Mouse (Mus musculus) telencephalon, adult 2 months (tissue): ENCODE measurements around the gene Nrxn2.

Experiments
- DNase-seq: peaks from one replicate; pipeline ENCODE4 v3.0.0-alpha.2; 2011; ENCODE audit warnings: low read depth, low spot score

The Nrxn2 gene

DNA sequence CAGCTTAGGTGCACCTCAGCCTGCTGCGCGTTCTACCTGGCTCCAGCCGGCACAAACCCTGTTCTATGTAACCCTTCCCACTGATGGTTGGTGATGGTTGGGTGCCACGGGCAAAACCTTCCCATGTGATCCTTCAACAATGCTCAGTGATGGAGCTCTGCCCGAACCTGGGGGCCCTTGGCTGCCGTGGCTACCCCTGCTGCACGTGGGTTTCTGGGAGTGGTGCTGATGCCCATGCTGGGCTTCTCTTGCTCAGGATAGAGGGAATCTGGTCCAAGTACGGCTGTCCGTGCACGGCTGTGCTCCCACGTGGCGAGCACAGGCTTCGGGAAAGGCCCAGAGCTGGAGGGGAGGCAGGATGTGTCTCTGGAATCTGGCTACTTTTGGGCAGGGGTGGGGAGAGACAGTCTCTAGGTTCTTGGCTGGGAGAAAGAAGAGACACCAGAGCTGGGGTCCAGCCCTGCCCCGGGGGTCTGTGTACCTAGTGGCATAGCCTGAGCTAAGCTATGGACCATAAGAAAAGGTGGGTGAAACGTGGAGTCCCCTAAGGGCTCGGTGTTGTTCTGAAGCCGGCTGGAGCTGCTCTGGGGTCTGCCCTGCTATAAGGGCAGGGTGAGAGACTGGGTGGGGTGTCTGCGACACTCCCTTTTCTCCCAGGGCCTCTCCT lies 76.1 kb downstream of the Nrxn2 start:
- DNase-seq, result no peak

DNA sequence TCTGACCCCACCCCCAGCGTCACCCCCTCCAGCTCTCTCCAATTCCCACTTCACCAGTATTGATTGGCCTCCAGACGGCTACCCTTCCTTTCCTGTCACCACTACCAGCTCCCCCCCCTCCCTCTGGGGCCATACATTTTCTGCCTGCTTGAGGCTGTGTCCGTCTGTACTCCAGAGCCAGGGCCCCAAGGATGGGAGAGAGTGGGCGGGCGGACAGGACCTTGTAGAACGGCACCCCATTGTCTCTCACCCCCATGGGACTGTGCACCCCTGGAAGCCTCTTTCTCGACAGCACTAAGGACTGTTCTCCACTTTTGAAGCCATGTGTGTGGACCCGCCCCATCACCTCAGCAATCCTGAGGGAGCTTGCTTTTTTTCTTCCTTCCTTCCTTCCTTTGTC lies 77.2 kb downstream of the Nrxn2 start:
- no peak for DNase-seq

DNA sequence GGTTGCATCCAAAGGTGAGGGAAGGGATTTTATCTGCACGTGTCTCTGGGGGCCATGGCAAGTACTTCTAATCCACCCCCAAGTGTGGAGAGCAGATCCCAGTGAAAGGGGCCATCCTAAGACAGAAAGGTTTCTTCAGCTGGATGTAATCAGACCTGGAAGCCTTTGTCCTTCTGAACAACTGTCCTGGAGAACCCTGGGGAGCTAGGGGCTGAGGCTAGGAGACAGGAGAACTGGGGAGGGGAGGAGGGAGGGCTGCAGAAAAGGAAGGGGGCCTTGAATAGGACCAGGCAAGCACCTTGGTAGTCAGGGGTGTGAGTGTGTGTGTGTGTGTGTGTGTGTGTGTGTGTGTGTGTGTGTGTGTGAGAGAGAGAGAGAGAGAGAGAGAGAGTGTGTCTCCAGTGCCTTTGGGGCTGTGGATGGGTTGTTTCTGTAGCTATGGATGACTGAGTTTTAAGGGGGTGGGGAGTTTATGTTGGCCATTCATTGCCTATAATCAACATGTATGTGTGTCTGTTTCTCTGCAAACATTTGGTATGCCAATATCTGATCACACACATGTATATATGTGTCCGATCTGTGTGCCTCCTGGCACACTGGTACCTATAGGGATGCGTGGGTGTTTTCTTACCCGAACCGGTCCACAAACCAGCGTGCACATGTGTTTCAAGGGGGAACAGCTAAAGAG lies 78.1 kb downstream of the Nrxn2 start:
- no peak for DNase-seq

DNA sequence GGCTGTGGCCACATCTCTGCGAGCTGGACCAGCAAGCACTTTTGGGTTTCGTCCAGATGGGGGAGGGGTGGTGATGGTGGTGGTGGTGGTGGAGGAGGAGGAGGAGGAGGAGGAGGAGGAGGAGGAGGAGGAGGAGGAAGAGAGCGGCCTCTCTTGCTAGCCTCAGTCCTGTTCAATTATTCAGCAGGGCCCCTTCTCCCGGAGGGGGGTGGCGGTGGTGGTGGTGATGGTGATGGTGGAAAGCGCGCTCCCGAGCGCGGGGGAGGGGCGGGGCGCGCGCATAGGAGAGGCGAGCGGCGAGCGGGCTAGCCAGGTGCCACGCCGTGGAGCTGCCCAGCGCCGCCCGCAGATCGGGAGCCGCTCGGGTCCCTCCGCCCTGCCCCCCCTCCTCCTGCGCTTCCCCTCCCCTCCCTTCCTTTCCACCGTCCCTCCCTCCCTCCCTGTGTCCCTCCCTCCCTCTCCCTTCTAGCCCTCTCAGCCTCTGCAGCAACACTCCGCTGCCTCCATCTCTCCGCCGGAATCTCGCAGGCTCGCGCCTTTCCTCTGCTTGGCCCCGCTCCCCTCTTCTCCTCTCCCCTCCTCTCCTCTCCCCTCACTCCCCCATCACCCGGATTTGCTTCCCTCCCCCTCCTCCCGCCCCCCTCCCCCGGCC lies 78.7 kb downstream of the Nrxn2 start:
- DNase-seq, result peak; percentile 63

DNA sequence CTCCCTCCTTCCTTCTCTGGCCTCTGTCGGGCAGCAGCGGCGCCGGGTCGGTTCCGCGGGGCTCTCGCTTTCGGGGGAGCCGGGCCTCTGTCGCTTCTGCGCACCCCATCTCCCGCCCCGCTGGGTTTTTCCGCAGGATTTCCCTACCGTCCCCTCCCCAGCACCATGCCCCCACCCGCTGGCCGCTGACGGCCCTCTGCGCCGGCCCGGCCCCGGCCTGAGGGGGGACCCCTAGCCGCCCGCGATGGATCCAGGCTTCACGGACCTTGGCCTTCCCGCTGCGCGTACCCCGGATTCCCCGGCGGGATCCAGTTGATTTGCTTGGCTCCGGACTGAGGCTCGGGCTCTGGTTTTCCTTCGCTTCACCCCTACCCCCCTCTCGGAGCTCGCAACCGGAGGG lies 79.3 kb downstream of the Nrxn2 start:
- DNase-seq, result no peak

DNA sequence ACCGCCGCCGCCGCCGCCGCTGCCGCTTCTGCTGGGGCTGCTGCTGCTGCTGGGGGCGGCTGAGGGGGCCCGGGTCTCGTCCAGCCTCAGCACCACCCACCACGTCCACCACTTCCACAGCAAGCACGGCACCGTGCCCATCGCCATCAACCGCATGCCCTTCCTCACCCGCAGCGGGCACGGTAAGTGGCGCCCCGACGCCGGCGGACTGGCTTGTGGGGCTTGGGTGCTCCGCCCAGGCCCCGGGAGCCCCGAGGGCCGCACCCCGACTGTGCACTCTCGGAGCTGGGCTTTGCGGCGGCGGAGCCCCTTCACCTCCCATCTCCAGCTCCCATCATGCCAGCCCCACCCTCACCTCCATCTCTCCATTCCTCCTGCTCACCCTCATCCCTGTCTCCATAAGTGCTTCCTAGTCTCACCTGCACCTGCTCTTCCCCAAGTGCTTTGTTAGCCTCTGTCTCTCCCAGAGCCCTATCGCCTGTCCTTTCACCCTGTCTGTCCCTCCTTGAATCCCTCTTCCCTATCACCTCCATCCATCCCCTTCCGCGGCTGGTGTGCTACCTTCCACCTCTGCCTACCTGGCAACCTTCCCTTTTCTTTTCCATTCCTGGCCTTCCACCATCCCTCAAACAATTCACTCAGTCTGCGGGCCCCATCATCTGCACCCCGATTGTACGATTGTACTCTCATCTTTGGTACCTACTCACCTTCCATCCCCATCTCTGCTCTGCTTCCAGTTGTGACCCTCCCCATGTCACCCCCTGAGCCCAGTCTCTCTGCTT lies 80.0 kb downstream of the Nrxn2 start:
- no peak for DNase-seq

DNA sequence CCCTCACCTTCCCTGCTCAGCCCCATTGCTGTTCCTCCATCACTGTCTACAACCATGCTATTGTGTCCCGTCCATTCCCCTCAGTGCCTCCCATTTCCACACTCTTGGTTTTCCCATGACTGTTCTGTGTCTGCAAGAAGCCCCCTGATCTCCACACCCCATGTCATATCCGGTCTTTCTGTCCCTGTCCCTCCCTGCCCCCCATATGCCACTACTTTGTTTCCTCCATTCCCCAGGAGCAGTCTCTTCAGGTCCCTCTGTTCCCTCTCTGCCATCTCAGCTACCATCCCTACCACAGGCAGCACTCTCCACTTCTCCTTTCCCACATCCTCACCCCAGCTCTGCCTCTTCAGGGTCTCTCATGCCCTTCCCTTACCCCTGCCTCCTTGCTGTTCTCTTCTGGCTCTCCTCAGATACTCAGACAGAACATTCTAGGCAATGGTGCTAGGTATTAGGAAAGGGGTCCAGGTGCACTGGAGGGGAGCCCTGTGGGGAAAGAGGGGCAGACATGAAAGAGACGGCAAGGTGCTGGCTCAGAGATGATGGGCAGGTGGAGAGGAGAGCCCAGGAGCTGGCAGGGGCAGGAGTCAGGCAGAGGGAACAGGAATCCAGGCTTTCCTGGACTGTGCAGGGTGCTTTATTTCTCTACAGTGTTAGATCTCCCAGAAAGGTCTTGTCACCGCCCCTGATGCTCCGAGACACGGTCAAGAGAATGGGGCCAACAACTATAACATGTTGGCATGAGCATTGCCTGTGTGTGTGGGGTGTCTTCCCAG lies 81.5 kb downstream of the Nrxn2 start:
- no peak for DNase-seq

DNA sequence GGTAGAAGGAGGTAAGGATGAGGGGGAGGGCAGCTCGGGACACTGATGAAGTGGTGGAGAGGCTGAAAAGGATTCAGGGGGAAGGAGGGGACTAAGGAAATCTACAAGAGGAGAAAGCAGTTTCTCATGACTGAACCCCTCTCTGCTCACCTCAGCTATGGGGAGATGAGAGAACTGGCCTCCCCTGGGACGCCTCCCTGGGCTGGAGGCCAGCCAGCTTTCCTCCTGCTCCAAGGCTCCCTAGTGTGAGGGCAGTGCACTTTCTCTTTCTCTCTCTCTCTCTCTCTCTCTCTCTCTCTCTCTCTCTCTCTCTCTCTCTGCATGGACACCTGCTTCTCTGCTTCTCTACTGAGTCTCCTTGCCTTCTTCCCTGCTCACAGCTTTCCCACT lies 82.1 kb downstream of the Nrxn2 start:
- no peak for DNase-seq

DNA sequence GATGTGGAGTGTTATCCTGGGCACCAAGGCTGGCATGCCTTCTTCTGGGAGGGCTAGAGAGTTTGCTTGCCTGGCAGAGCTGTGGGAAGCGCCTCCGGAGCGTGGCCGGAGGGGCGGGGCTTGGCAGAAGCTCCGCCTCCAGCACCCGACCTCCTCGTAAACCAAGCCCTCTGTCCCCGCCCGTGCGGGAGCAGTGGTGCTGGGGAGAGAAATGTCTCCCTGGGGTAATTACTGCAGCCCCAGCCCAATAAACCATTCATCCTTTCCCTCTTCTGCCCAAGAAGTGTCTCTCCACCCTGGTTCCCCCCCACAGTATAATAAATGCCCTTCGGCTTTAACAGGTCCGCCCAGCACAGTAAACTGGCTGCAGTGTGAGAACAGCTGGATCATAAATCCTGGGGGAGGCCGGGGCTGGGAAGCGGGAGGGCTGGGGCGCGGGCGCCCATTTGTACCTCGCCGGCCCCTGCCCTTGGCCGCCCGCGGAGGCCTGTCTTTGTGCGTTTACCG lies 83.6 kb downstream of the Nrxn2 start:
- DNase-seq, result peak; percentile 72

DNA sequence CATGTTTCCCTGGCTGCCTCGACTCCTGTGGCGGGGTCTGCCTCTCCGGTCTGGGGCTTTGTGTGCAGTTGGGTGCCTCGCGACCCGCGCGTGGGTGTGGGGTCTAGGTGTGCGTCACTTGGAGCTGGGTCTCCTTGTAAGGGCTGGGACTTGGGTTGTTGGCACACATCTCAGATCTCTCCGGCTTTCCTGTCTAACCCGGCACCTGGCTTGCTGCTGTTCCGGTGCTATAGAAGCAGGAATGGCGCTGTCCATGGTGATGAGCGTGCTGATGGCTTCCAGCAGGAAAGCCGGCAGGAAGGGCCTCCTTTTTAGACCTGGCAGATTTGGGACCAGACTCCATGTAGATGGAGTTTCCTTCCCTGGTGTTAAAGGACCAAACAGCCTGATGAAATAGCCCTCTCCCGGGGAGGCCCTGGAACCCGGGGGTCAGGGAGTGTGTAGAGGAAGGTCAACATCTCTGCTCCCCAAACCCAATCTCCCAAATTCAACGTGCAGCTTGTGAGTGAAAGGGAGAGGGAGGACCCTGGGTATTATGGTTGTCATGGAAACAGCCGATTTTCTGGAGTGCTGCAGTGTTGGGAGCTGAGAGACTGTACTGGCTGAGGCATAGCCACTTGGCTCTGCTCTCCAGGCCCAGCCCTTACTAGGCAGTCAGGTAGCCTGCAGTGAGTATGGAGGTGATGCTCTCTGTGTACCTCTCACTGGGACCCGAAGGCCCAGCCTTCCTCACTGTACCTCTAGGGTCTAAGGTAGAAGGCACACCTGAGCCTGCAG lies 84.2 kb downstream of the Nrxn2 start:
- DNase-seq, result peak; percentile 87

DNA sequence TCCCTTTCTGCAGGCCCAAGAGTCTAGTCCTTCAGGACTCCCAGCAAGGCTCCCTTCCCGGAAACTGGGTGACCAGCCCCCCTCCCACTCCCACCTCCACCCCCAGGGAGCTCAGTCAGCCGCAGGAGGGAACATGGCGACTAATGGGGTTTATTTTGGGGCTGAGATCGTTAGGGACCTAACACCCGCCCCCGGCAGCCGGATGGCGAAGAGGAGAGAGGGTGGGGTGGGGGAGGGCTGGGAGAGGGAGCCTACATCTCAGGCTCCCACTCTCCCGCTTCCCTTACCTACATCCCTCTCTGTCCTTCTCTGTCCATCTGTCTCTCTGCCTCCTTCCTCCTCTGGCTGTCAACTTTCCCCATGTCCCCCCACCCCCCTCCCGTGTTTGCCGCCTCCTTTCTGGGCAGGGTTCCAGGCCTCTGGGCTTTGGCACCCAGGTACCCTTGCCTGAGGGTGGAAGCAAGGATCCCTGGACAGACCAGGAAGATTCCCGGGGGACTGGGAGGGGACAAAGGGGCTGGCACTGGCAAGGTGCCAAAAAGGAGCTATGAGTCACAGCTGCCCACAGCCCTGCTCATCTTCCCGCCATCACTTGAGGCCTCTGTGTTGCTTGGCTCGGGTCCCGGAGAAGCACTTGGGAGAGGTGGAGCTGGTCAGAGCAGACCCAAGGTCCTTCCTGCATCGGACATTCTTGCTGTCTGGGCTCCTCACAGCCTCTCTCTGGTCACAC lies 85.6 kb downstream of the Nrxn2 start:
- DNase-seq, result peak; percentile 88

DNA sequence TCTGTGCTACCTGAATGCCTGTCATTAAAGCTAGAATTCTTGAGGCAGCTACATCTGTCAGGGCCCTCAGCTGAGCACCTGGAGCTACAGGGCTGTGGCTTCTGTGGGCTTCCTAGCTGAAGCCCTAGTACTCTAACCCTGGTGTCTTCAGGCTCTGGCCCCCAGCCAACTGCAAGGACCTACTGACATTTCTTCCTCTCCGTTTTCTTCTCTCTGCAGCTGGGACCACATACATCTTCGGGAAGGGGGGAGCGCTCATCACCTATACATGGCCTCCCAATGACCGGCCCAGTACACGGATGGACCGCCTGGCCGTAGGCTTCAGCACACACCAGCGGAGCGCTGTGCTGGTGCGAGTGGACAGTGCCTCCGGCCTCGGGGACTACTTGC lies 86.1 kb downstream of the Nrxn2 start:
- no peak for DNase-seq

DNA sequence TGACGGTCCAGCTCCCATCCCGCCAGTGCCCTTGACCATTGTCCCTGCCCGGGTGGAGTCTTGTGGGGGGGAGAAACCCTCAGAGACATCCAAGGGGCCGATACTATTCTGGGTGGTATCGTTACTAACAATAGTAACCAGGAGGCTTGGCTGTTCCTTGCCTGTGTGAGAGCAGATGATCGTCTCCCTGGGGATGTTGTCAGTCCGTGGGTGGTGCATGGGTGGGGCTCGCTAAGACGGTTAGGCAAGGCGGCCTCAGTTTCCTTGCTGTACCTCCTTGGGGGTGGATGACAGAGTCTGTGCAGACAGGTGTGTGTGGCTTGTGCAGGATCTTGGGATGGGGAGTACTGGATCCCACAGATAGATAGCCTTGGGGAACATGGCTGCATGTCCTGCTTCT lies 88.9 kb downstream of the Nrxn2 start:
- peak; percentile 81 for DNase-seq

DNA sequence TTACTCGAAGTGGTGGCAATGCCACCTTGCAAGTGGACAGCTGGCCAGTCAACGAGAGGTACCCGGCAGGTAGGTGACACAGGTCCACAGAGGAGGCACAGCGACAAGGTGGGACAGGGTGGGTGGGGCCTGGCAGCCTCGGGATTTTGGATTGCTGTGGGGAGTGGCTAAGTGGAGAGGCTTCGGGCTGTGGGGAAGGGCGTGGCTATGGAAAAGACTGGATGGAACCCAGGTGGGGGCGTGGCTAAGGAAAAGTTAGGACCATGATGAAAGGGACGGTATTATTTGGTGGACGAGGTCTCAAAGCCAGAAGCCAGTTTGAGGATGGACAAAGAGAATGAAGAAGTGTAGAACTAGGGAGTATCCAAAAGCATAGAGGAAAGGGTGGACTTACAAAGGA lies 91.3 kb downstream of the Nrxn2 start:
- no peak for DNase-seq

DNA sequence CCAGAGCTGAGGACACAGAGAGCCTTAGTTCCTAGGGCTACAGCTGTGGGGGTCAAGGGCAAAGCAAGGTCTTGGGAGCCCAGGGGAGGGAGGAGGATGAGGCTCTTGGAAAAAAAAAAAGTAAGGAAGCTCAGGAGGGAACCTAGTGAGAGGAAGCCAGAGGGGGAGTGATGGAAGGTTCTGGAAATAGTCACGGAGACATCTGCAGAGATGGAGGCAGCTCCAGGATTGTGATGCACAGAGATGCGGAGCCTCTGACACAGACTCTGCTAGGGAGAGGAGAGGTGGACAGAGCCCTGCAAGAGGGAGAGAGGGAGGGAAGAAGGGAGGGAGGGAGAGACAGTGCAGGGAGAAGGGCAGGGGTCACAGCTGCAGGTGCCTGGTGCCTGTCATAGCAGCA lies 92.0 kb downstream of the Nrxn2 start:
- no peak for DNase-seq

DNA sequence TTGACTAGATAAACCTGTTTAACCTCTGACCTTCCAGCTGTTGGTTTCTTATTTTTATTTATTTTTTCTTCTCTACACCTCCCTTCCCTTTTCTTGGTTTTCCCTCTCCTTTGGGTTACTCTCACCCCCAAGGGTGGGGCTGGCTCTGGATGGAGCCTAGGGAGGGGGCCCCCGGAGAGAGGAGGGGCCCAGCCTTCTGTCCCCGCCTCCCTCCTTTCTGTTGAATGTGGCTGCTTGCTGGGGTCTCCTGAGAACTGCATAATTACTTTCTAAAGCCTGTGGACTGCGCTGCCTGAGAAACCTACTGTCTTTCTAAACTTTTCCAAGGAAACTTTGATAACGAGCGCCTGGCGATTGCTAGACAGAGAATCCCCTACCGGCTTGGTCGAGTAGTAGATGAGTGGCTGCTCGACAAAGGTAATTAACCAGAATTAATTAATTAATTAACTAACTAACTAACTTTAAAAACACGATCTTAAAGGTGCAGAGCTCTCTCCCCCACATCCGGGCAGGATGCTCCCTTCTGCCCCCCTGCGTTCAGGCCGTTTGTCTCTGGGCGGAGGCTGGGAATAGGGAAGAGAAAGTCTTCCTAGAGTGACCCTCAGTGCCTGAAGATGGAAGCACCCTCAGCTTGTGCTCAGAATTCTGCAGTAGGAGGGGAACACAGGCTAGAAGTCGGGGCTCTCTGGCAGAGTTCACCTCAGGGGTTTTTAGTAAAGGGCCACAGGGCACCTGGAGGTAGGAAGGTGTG lies 95.0 kb downstream of the Nrxn2 start:
- no peak for DNase-seq

DNA sequence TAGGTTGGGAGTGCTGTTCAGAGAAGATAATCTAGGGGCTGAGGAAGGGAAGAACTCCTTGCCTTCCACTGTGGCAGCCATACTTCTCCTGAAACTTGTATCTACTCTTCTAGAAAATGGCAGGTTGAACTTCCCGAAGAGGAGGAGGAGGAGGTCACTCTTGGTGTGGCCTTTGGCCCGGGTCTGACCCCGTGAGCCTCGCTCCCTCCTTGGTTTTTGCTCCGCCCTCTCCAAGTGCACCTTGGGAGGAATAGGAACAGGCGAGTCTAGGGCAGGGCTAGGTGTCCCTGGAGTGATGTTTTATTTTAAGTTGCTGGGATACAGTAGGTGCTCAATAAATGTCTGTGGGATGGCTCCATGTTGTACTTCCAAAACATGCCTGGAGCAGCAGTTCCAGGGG lies 96.4 kb downstream of the Nrxn2 start:
- no peak for DNase-seq

DNA sequence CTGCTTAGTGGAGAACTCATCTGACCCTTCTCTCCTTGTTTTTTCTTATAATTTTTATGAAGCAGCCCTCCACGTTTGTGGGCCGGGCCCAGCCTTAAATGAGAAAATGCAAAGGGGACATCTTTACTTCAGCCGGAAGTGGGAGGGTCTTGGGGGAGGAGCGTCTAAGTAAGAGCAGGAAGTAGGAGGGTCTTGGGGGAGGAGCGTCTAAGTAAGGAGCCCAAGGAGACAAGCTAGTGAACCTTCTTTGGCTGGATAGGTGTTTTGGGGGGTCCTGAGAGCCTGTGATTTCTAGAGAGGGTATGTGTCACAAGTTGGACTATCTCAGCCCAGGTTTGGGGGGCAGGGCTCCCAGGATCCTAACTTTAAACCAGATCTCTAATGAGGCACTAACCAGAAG lies 96.9 kb downstream of the Nrxn2 start:
- no peak for DNase-seq

DNA sequence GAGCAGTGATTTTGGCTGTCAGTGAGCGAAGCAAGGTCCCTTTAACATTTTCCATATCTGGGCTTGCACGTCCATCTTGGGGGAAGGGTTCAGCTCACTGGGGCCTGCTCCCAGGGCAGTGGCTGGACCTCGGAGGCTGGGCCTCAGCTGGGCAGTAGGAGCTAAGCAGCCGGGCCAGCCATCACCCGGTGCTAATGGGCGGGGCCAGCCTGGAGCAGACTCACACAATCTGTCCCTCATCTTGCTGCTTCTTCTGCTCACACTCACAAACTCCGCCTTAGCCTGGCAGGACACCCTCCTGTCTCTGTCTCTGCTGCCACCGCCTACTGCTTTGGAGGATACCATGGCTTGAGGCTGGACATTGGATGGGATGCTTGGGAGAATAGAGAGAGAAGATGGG lies 97.6 kb downstream of the Nrxn2 start:
- DNase-seq, result no peak
